22 mouse cellular contexts compared by ENCODE assay signal in the genomic region with DNA sequence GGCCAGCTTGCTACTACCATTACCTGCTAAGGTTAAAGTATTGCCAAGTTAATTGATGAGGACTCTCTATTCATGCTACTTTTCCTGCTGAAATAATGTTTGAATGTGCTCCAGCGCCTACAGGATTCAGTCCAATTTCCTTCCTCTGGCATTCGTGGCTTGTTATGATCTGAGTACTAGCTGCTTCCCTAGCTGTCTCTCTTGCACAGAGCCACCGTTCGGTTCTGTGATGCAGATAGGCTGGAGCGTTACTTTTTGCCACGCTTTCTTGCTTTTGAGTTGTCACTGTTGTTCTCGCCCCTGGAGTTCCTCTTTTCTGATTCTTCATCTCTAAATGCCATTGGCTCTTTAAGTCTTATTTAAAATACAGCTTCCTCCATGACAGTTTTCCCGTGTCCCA.
DNase-seq lines count a peak whose midpoint lies in the region; ATAC-seq and TF ChIP-seq lines count a peak whose summit lies in the region.
"Had no signal": no experiment of that assay in that cellular context is flagged by ENCODE, and none has a peak within 500 bp of the region (broad histone marks: within the 10 kb centered on the region; RNA-seq: fewer than 3 reads in every experiment).

No protein-coding gene starts in this region.

- DNase-seq in forebrain, postnatal 0 days = peak; percentile 60
- no peak for DNase-seq in forebrain, embryonic 11.5 days (ENCODE audit: low spot score)
- peak; percentile 64 for DNase-seq in layer of hippocampus, adult 9-11 months
- no peak for DNase-seq in layer of hippocampus, postnatal 10 days (ENCODE audit: low spot score in 2 of 2)
- peak; percentile 29 to 38 for DNase-seq in right cerebral cortex, adult 2 months (ENCODE audit: low spot score in 2 of 2)
- DNase-seq in right cerebral cortex, postnatal 25 days = no peak
- DNase-seq: adrenal gland, adult 8-10 months; cerebellum, adult 9-11 months; gastrocnemius, postnatal 10 days; kidney, postnatal 25 days; liver, embryonic 13.5 days; lung, adult 2 months; lung, postnatal 14 days; thymus, adult 2 months; thymus, postnatal 4 days had no signal

- 41% methylated on average over 8 of the region's 8 CpGs for WGBS in forebrain, postnatal 0 days
- 83% methylated on average over 8 of the region's 8 CpGs for WGBS in forebrain, embryonic 11.5 days
- 69% methylated on average over 8 of the region's 8 CpGs for WGBS in intestine, embryonic 16.5 days

- no peak overlapping the region for H3K9ac ChIP-seq in forebrain, postnatal 0 days
- no peak overlapping the region for H3K9ac ChIP-seq in forebrain, embryonic 11.5 days (ENCODE audit: low read length)
- no peak overlapping the region for H3K9ac ChIP-seq in intestine, embryonic 16.5 days (ENCODE audit: low read depth, low read length)
- H3K9ac ChIP-seq: liver, embryonic 13.5 days; midbrain, embryonic 13.5 days; neural tube, embryonic 12.5 days had no signal

- H3K4me1 ChIP-seq in forebrain, postnatal 0 days (ENCODE audit: insufficient read depth) = no peaks in the 10 kb centered on the region
- H3K4me1 ChIP-seq in forebrain, embryonic 11.5 days (replicated peaks; ENCODE audit: control insufficient read depth, insufficient read depth, low read length) = no peaks in the 10 kb centered on the region; the same call in 1 of the 2 replicates
- no peaks in the 10 kb centered on the region for H3K4me1 ChIP-seq in intestine, embryonic 16.5 days (ENCODE audit: control insufficient read depth, insufficient read depth, low read length)
- H3K4me1 ChIP-seq: liver, embryonic 13.5 days; neural tube, embryonic 12.5 days had no signal

- H3K27me3 ChIP-seq in forebrain, postnatal 0 days (ENCODE audit: insufficient read depth, low read length) = no peaks in the 10 kb centered on the region
- H3K27me3 ChIP-seq in forebrain, embryonic 11.5 days (ENCODE audit: control insufficient read depth, insufficient read depth, low read length) = no peaks in the 10 kb centered on the region
- H3K27me3 ChIP-seq in intestine, embryonic 16.5 days (replicated peaks; ENCODE audit: control insufficient read depth, insufficient read depth, low read length) = no peaks in the 10 kb centered on the region
- H3K27me3 ChIP-seq: liver, embryonic 13.5 days; midbrain, embryonic 13.5 days; neural tube, embryonic 12.5 days had no signal

- H3K4me3 ChIP-seq in forebrain, postnatal 0 days (ENCODE audit: low read depth, low read length) = no peak overlapping the region
- no peak overlapping the region for H3K4me3 ChIP-seq in forebrain, embryonic 11.5 days (ENCODE audit: low read depth, low read length)
- no peak overlapping the region for H3K4me3 ChIP-seq in intestine, embryonic 16.5 days (ENCODE audit: low read length)
- H3K4me3 ChIP-seq: liver, embryonic 13.5 days; midbrain, embryonic 13.5 days; neural tube, embryonic 12.5 days had no signal

- H3K36me3 ChIP-seq in forebrain, postnatal 0 days (ENCODE audit: insufficient read depth) = no peaks in the 10 kb centered on the region
- no peaks in the 10 kb centered on the region for H3K36me3 ChIP-seq in forebrain, embryonic 11.5 days (ENCODE audit: control insufficient read depth, insufficient read depth, low read length)
- H3K36me3 ChIP-seq in intestine, embryonic 16.5 days (ENCODE audit: control insufficient read depth, insufficient read depth, low read length) = no peaks in the 10 kb centered on the region
- H3K36me3 ChIP-seq: liver, embryonic 13.5 days; midbrain, embryonic 13.5 days; neural tube, embryonic 12.5 days had no signal

- ATAC-seq in forebrain, postnatal 0 days = peak; percentile 55; the same call in 1 of the 2 replicates
- ATAC-seq in forebrain, embryonic 11.5 days (replicated peaks; ENCODE audit: low FRiP score) = no peak
- ATAC-seq in intestine, embryonic 16.5 days = no peak
- ATAC-seq: activated CD4-positive, CD25-positive, alpha-beta regulatory T cell, adult 4 months; intestine, postnatal 0 days; midbrain, embryonic 13.5 days had no signal

- TF ChIP-seq CTCF in forebrain, postnatal 0 days (IDR thresholded peaks at IDR 0.05; ENCODE audit: low read depth) = no peak

- H3K9me3 ChIP-seq in forebrain, postnatal 0 days (ENCODE audit: low read length) = no peaks in the 10 kb centered on the region
- H3K9me3 ChIP-seq in forebrain, embryonic 11.5 days (ENCODE audit: control insufficient read depth, low read length) = no peaks in the 10 kb centered on the region
- no peaks in the 10 kb centered on the region for H3K9me3 ChIP-seq in intestine, embryonic 16.5 days (ENCODE audit: control insufficient read depth, low read length)
- H3K9me3 ChIP-seq: midbrain, embryonic 13.5 days; neural tube, embryonic 12.5 days had no signal

- no peak overlapping the region for H3K4me2 ChIP-seq in forebrain, postnatal 0 days (ENCODE audit: low read depth)
- no peak overlapping the region for H3K4me2 ChIP-seq in forebrain, embryonic 11.5 days (ENCODE audit: low read depth, low read length, severe bottlenecking)
- no peak overlapping the region for H3K4me2 ChIP-seq in intestine, embryonic 16.5 days (ENCODE audit: low read depth, low read length)
- H3K4me2 ChIP-seq: heart, embryonic 11.5 days; liver, embryonic 13.5 days; midbrain, embryonic 13.5 days; neural tube, embryonic 12.5 days had no signal

- no peak overlapping the region for H3K27ac ChIP-seq in forebrain, postnatal 0 days (ENCODE audit: low read depth, low read length)
- no peak overlapping the region for H3K27ac ChIP-seq in forebrain, embryonic 11.5 days (ENCODE audit: low read depth, low read length)
- no peak overlapping the region for H3K27ac ChIP-seq in intestine, embryonic 16.5 days (ENCODE audit: low read length)
- H3K27ac ChIP-seq: liver, embryonic 13.5 days; midbrain, embryonic 13.5 days; neural tube, embryonic 12.5 days; stomach, postnatal 0 days had no signal

Comparison
In these comparisons a context has a peak if more than half of its experiments do, and no peak if none do; other contexts are left out.
1. DNase-seq: peak in forebrain, postnatal 0 days (single experiment), layer of hippocampus, adult 9-11 months (single experiment) and right cerebral cortex, adult 2 months (2 of 2); none in forebrain, embryonic 11.5 days (single experiment), layer of hippocampus, postnatal 10 days (0 of 2) and right cerebral cortex, postnatal 25 days (single experiment).